Mouse (Mus musculus) layer of hippocampus, adult 18-20 months (tissue): Measurements from ENCODE around the gene Pde4c. TPM values are rescaled to one million over a fixed set of nuclear protein-coding genes. Genes with fewer than 3 reads are reported as not detected.
A peak's percentile ranks its signal among the peaks of the same experiment; 100 is the strongest.

Source experiments
- DNase-seq, 2 experiments: peaks; one replicate each; pipeline ENCODE4 v3.0.0; 2022; ENCODE audit warnings: low spot score in 2 of 2
- total RNA-seq, 2 experiments: library from RNA; stranded (reverse); gene quantifications; 2 replicates each; pipeline ENCODE4 v1.2.3; 2021

The Pde4c gene
- total RNA-seq, 2 experiments from 2014 or later = 1.0 to 1.3 TPM

DNA sequence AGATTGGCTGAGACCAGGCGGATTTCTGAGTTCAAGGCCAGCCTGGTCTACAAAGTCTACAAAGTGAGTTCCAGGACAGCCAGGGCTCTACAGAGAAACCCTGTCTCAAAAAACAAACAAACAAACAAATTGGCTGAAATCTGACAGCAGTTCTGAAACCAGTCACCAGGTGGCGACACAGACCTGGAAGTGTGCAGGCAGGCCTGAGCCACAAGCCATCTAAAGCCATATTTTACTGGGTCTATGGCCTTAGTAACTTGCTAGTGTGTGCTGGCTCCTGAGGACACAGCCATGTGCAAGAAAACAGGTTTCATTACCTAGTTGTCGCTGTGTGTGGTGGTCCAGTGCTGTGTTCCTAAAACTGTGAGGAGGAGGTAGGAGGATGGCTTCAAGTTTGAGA, 2.8 kb upstream of the Pde4c start:
- DNase-seq = peak; percentile 50 to 84

- no peak for DNase-seq
Measured at GRCm38 (mm10) chr8:70721601-70722000, 1.9 kb upstream of the Pde4c start.

DNA sequence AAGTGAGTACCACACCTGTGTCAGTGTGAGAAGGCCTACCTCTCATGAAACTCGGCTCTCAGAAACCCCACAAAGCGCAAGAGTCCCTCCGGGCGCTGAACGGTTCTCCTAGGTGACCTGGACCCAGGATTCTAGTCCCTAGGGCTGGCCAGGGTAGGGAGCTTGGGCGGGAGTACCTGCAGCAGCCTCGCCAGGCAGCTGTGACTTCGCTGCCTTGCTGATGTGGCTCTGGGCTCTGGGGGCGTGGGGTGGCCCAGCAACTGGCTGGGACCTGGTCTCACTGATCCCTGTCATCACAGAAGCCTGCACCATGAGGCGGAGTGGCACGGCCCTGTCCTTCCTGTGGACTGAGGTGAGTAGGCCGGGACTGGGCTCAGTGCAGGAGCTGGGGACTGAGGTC, 696 bp downstream of the Pde4c start:
- no peak for DNase-seq

DNA sequence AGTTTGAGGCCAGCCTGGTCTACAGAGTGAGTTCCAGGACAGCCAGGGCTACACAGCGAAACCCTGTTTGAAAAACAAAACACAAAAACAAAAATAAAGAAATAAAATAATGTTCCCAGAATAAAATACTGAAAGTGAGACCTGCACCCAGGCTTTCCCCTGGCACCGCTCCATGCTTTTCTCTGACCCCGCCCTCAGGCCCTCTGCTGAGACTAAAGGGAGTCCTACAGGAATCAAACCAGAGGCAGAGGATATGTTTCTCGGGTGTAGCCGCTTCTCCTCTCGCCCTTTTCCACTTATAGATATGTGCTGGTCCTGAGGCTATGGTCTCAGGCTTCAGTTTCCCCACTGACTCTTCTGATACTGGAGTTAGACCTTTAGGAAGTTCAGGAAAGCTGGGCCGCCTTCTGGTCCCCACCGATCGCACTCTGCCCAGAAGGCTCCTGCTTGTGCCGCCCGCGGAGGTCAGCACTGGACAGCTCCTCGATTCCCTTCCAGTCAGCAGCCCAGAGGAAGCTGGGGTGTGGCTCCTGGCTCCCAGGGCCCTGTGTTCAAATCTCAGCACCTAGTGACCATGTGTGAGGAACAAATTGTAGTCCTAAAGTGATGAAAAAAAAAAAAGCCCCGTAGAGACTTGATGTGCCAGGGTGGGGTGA, 2.4 kb downstream of the Pde4c start:
- DNase-seq = no peak

DNA sequence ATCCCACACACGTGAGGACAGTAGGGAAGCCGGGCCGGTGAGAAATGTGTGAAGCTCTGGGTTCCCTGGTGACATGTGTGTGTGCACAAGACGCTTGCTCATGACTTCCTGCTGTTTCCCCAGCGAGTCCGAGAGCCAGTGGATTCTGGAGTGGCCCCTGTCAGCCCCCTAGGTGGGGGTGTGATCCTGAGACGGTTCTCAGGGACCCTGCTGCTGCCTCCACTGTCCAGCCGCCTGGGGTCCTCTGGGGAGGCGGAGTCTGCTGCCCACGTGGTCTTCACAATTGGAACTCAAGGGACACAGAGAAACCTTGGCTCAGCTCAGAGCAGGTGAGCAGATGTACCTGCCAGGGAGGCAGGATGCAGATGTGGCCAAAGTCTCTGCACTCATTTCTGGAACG, 3.2 kb downstream of the Pde4c start:
- DNase-seq = no peak

DNA sequence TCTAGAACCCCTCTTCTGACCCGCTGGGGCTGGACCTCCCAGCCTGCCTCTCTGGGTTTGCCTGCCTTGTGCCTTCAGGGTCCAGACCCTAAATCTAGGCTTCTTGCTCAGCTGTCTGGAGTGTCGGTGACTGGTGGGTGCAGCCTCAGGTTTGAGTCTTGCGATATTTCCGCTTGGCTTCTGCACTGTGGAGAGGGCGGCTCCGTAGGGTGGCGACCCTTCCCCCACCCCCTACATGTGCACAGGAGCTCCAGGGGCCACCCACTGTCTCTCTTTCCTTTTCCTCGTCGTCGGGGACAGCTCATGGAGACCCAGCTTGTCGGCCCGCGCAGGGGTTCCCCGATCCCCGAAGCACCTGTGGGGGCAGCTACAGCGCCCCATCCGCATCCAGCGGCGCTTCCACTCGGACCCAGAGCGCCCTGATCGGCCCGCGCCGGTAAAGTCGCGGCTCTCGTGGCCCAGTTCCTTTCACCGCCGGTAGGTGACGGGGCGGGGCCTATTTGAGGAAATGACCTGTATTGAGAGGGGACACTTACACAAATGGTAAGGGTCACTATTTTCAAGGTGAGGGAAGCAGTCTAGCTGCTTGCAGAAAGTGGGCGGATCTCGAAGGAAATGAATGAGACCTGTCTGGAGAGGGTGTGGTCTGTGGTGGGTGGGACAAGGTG, 6.4 kb downstream of the Pde4c start:
- DNase-seq = no peak

DNA sequence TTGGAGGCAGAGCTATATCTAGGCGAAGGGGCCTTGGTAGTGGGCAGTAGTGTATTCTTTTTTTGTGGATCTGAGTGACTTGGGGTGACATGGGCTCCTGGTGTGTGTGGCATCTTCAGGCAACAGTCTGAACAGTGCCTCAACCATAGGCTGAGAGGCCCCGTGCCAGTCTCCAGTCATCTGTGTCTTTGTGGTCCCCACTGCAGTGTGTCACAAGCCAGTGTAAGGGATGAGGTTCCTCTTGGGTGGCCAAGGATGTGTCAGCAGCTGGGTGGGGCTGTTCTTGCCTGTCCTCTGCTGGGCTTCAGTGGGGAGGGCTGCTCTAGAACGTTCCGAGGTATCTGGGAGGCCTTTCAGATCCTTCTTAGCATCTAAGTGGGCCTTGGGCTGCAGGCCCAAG, 7.4 kb downstream of the Pde4c start:
- no peak for DNase-seq

GRCm38 (mm10) chr8:70737705-70738104, 14.2 kb downstream of the Pde4c start:
- no peak for DNase-seq

DNA sequence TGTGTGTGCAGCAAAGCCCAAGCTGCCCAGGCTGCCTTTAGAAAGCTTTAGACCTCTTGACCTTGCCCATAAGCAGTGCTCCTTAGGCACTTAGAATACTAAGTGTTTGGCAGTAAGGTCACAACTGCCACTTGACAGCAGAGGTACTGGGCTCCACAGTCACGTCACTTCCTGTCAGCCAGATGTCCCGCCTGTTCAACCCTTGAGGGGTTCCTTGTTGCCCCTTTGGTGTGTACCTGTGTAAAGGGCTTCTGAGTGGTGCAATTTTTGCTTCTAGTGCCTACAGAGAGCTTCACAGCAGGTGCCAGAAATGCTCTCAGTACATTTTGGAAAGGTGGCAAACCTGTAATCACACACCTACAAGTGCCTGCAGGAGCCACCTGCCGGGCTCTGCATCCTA, 14.7 kb downstream of the Pde4c start:
- DNase-seq = no peak

DNA sequence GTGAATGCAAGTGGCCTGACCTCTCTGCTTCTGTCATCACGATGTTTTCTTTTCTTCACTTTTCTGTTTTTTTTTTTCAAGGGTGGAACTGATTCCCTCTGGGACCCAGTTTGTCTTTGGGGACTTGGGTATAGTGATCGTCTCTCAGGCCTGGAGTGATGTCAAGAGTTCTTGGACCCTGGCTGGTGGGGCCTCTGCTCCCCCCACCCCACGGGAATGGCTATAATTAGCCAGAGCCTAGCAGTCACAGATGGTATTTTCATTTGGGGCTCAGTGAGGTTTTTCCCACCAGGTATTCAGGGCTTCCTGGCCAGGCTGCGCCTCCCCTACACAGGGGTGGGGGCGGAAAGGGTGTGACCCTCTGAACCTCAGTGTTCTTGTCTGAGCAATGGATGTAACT, 18.1 kb downstream of the Pde4c start:
- no peak for DNase-seq

DNA sequence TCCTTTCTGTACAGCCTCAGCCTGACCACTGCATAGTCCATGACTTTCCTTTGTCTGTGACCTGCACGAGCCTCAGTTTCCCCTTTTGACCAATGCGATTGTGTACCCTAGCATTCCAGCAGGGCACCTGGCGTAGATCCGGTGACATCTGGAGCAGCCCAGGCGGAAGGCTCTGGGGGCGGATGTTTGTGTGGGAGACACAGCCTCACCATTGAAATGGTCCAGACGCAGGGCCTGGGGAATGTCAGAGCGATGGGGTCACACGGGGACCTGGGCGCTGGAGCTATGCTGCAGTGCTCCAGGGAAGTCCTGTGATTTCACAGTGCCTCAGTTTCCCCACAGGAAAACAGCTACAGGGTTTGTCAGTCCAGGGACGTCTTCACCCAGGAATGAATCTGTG, 18.7 kb downstream of the Pde4c start:
- DNase-seq = no peak

DNA sequence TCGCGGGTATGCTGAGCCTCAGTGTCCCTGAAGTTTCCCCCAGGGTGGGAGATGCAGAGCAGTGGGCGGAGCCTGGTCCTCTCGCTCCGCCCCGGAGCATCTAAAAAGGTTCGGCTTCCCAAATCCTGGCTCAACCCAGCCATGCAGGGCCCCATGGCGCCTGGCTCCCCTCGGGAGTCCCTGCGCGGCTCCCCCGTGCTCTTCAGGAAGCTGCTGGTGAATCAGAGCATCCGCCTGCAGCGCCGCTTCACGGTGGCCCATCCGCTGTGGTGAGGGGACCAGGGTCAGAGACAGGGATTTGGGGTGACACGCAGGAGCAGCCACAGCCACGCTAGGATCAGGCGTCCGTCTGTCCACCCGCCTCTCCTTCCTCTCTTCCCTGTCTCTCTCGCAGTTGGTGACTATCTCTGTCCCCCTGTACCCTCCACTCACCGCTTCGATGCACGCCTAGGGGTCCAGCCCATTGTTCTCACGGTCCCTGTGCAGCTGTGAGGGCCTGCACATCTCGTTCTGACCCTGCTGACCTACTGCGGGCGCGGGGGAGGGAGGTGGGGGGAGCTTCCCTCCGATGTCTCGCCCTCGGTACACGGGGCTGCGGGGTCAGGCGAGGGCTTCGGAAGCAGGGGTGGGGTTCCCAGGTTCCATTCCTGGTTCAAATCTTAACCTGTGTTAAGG, 19.6 kb downstream of the Pde4c start:
- DNase-seq = no peak

DNA sequence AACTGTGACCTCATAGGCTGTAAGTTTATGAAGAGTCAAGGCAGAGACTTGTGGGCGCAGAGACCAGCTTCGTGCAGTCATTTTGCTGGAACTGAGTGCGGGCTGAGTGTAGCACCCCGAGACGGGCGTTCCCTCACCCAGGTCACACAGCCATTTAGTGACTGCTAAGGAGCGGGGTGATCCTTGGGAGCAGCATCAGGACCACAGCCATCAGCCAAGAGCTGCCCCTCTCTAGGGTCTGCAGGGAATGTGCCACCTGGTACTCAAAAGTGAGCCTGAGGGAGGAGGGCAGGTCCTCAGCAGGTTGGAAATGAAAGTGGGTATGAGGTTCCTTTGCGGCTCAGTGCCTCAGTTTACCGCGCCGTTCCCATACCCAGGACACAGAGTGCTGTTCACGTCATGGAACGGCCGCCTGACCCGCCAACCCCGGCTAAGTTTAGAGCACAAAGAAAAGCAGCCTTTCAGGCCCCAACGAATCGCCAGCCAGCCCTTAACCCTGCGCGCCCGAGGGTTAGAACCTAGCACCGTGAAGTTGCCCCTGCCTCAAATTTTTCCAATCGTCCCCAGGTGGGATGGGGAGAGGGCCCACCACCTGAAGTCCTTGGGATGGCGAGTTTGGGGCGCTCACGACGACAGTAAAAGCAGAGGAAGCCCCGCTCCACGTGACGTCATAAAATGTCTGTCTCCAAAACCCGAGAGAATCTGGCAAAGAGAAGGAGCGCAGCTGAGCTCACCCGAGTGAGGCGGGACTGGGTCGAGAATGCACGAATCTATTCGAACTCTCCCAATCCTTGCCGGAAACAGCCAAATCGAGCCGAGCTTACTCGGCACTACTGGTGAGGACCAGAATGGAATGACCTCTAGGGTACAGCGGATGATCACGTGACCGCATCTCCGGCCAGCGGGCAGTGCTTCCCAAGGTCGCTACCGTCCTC, 20.4 kb downstream of the Pde4c start:
- no peak for DNase-seq

- DNase-seq = no peak
Measured at GRCm38 (mm10) chr8:70744806-70745205, 21.3 kb downstream of the Pde4c start.

DNA sequence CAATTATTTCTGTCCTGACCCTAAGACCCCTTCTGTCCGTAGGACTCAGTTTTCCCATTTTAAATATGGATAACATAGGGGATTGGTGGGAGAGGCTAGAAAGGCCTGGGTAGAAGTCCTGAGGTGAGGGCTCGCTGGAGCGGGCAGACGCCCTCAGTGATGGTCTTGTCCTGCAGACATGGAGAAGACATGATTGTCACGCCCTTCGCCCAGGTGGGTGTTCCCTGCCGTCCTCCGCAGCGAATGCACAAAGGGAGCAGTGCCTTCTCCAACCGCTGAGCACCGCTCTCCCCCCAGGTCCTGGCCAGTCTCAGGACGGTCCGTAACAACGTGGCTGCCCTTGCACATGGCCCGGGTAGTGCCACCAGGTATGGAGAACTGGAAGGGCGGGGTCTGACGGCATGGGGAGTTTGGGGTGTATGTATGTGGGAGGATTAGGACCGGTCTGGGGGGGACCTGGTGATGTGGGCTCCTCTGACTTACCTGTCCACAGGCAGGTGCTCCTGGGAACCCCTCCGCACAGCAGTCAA, 22.2 kb downstream of the Pde4c start:
- DNase-seq = no peak

- no peak for DNase-seq
Measured at GRCm38 (mm10) chr8:70746676-70747075, 23.2 kb downstream of the Pde4c start.

DNA sequence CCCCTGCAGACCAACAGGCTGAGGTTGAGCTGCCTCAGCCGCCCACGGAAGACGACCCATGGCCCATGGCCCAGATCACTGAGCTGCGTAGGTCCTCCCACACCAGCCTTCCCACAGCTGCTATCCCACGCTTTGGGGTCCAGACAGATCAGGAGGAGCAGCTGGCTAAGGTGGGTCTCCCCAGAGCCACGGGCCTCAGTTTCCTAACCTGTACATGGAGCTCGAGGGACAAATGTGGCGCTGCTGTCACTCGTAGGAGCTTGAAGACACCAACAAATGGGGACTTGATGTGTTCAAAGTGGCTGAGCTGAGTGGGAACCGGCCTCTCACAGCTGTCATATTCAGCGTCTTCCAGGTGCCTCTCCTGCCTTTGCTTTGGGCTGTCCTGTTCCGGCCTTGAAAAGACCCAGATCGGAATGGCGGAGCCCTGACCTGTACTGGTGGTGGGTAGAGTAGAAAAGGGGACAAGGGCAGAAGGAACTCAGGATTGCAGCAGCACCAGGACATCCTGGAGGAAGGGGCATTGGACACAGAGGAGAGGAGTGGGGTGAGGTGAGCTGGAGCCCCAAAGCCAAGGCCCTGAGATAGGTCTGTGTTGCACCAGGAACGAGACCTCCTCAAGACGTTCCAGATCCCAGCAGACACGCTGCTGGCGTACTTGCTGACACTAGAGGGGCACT, 23.8 kb downstream of the Pde4c start:
- DNase-seq = no peak

DNA sequence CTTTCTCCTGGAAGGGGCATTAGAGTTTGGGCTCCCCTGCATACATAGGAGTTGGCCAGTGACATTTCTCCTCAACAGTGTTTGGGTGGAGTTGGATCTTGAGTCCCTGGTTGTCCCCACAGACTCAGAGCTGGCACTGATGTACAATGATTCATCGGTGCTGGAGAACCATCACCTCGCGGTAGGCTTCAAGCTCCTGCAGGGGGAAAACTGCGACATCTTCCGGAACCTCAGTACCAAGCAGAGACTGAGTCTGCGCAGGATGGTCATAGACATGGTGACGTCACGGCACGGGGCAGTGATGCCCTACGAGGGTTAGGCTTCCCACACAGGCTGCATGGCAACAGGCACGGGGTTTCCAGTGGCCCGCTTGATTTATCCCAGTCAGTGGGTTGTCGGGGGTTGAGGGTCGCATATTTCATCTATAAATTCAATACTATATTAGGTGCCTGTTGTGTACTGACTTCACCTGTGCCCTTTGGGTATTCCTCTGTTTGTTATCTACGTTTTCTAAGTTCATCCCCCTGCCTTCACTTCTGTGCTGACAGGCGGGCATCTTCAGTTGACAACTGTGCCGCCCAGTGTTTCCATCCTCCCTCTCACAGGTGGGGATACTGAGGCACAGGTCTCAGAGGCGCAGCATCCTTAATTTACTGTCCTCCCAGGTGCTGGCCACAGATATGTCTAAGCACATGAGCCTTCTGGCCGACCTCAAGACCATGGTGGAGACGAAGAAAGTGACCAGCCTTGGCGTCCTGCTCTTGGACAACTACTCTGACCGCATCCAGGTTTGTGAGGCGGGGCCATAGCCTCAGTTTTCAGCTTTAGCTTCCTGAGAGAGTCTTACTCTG, 25.0 kb downstream of the Pde4c start:
- no peak for DNase-seq

- no peak for DNase-seq
Measured at GRCm38 (mm10) chr8:70749097-70749674, 25.7 kb downstream of the Pde4c start.
